Mouse (Mus musculus): ENCODE measurements around the gene Pex19. TPM values are rescaled to one million over a fixed set of nuclear protein-coding genes. Genes with fewer than 3 reads are reported as not detected.

The Pex19 gene
- total RNA-seq, 2 experiments from 2014 or later = 74.8 to 76.0 TPM

DNA sequence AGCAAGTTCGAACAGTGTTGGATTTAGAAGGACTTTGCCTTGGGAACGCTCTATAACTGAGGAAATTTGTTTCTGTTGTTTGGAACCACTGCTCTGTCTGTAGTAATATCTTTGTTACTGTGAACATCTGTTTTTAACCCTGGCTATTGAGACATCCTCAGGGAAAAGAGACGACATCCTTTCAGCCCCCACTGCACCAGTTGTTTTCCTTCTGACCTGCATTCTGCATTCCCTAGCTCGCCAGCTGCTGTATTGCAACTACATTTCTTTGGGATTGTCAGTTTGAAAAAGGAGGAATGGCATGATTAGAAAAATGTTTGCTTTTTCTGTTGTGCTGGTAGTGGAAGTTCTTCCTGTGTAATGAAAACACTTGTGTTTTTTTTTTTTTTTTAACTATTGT lies 54.3 kb downstream of the Pex19 start:
- DNase-seq (ENCODE audit: low spot score) = no peak

DNA sequence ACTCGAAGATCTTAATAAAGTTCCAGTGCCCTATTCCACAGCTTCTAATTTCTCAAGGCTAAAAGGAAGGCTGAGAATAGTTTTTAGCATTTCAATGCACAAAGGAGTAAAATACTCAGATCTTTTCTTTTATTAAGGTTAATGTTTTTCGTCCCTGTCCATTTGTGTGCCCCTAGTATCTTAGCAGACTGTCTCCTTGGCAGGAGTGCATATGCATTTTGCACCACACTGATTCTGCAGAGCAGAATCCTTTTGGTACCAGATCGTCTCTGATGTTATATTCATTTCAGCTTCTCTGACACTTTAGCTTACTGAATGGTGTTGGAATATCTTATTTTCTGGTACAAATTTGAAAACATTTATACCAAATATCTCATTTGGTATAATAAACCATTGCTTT lies 55.2 kb downstream of the Pex19 start:
- DNase-seq (ENCODE audit: low spot score) = no peak

DNA sequence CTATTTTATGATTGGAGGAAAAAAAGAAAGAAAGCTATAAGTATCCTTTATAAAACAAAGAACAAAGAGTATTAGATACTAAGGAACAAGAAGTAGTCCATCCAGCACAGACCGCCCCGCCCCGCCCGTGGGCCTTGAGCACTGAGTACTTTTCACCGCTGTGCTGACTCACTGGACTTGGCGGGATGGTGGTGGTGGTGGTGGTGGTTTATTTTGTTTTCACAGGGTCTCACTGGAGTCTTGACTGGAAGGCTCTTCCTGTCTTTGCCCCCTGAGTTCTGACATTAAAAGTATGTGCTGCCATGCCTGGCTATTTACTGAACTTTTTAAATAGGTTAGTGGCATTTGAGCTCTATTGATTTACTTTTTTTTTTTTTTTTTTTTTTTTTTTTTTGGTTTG lies 56.5 kb downstream of the Pex19 start:
- no peak for DNase-seq (ENCODE audit: low spot score)

DNA sequence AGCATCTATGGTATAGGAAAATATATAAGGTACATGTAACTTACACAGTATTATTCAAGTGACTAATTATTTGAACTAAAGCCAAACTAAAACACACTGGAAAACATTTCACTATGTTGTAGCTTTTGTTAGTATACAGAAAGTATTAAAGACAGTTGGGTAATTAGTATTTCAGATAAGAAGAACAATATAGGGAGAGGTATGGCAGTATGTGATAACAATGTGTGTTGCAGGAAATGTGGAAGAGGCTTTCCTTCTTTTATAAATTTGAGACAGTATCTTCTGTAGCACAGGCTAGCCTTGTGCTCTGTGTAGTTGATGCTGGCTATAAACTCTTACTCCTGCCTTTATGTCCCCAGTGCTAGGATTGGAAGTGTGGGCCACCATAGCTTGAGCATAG lies 57.4 kb downstream of the Pex19 start:
- no peak for DNase-seq (ENCODE audit: low spot score)

Other genes starting within 250 kb of the Pex19 start
- not detected for gene Gm10521, start 231.1 kb upstream of the Pex19 start, total RNA-seq (2021)
- not detected for gene Slamf6, start 209.2 kb upstream of the Pex19 start, total RNA-seq (2021)
- under 1 TPM; 0.34 to 0.55 TPM for gene Vangl2, start 98.3 kb upstream of the Pex19 start, total RNA-seq (2021)
- gene Nhlh1, start 69.2 kb upstream of the Pex19 start, total RNA-seq (2021) = not detected
- gene Copa, start 44.2 kb upstream of the Pex19 start, total RNA-seq (2021) = 10 to 100 TPM; 85.8 to 86.6 TPM
- gene Ncstn, start 44.0 kb upstream of the Pex19 start, total RNA-seq (2021) = 10 to 100 TPM; 24.7 to 24.8 TPM
- gene Dcaf8, start 21.3 kb downstream of the Pex19 start, total RNA-seq (2021) = 100 to 1,000 TPM; 192 to 193 TPM
- gene Pea15a, start 80.0 kb downstream of the Pex19 start, total RNA-seq (2021) = 10 to 100 TPM; 20.2 to 33.2 TPM
- 1,000 to 10,000 TPM; 2,670 to 3,214 TPM for gene Casq1, start 93.1 kb downstream of the Pex19 start, total RNA-seq (2021)
- gene Atp1a4, start 131.7 kb downstream of the Pex19 start, total RNA-seq (2021) = under 1 TPM; 0.40 to 0.43 TPM
- gene Igsf8, start 134.9 kb downstream of the Pex19 start, total RNA-seq (2021) = 10 to 100 TPM in 1 of 2 experiments, 1 to 10 TPM in 1; 7.6 to 10.6 TPM
- 1,000 to 10,000 TPM in 1 of 2 experiments, 100 to 1,000 TPM in 1; 896 to 1,049 TPM for gene Atp1a2, start 171.3 kb downstream of the Pex19 start, total RNA-seq (2021)
- not detected for gene Kcnj9, start 202.6 kb downstream of the Pex19 start, total RNA-seq (2021)
- gene Kcnj10, start 214.5 kb downstream of the Pex19 start, total RNA-seq (2021) = under 1 TPM; 0.05 to 0.17 TPM
- 1 to 10 TPM; 3.0 to 3.3 TPM for gene Pigm, start 249.8 kb downstream of the Pex19 start, total RNA-seq (2021)